Mouse (Mus musculus) heart, embryonic 16.5 days (tissue): ENCODE measurements at regions not wholly inside any gene's neighbourhood (a gene's known extent, or its start where the extent isn't known, plus 50 kb on each side); places are given as distances from the start of the nearest gene placed in this dataset.

Source experiments
- ATAC-seq: fragments of 200-750 bp; cut with Nextera tagmentation; replicated peaks from 2 replicates; pipeline ENCODE4 v1.8.0; 2017; ENCODE audit warnings: moderate number of reproducible peaks; ENCODE audit not compliant: insufficient read depth, low FRiP score; ENCODE audit errors: extremely low read depth
- H3K27ac ChIP-seq: fragments of 300-500 bp; sonication (generic); 2 replicates; pipeline ENCODE4 v1.5.1; 2014; ENCODE audit warnings: mild to moderate bottlenecking, low read length, control low read depth, moderate library complexity
- H3K27me3 ChIP-seq: fragments of 300-500 bp; sonication (generic); 2 replicates; pipeline ENCODE4 v1.6.1; 2014; ENCODE audit warnings: low read length, mixed read lengths; ENCODE audit not compliant: control insufficient read depth, insufficient read depth
- H3K36me3 ChIP-seq: fragments of 300-500 bp; sonication (generic); 2 replicates; pipeline ENCODE4 v1.6.1; 2014; ENCODE audit not compliant: control insufficient read depth, insufficient read depth
- H3K4me1 ChIP-seq: fragments of 300-500 bp; sonication (generic); 2 replicates; pipeline ENCODE4 v1.6.1; 2014; ENCODE audit warnings: low read length, mixed read lengths; ENCODE audit not compliant: control insufficient read depth, insufficient read depth
- H3K4me2 ChIP-seq: fragments of 300-500 bp; sonication (generic); 2 replicates; pipeline ENCODE4 v1.6.1; 2014; ENCODE audit warnings: low read depth, mild to moderate bottlenecking, control low read depth, low read length
- H3K4me3 ChIP-seq: fragments of 300-500 bp; sonication (generic); 2 replicates; pipeline ENCODE4 v1.5.1; 2014; ENCODE audit warnings: mild to moderate bottlenecking, control low read depth, low read length
- H3K9ac ChIP-seq: fragments of 300-500 bp; sonication (generic); 2 replicates; pipeline ENCODE4 v1.6.1; 2014; ENCODE audit warnings: low read length, control low read depth
- H3K9me3 ChIP-seq: fragments of 300-500 bp; sonication (generic); replicated peaks from 2 replicates; pipeline ENCODE4 v1.6.1; 2016; ENCODE audit warnings: low read length; ENCODE audit not compliant: control insufficient read depth
- WGBS: fragments of 180-500 bp; shearing (Covaris S2); extraction: QIAGEN DNeasy Blood & Tissue Kit; methylation state at CpG from one replicate; pipeline ENCODE4 v1.1.7; 2014; 5-methylcytosine and 5-hydroxymethylcytosine counted together

- Histone ChIP-seq H3K9ac (no peak overlapping the region), H3K4me2 (no peak overlapping the region), H3K4me1 (no peaks in the 10 kb centered on the region), H3K9me3 (no peaks in the 10 kb centered on the region), H3K36me3 (no peaks in the 10 kb centered on the region), H3K27ac (no peak overlapping the region), H3K27me3 (no peaks in the 10 kb centered on the region), H3K4me3 (no peak overlapping the region)
- 19% methylated on average over 7 of the region's 7 CpGs for WGBS
- no peak for ATAC-seq
Observed at GRCm38 (mm10) chr12:77756021-77756420, 438.0 kb upstream of the Gm6657 start.

GRCm38 (mm10) chr12:77760976-77761375 is 433.1 kb upstream of the Gm6657 start:
- no peak for ATAC-seq
- H3K4me1 ChIP-seq = no peaks in the 10 kb centered on the region
- no peaks in the 10 kb centered on the region for H3K27me3 ChIP-seq
- no peak overlapping the region for H3K27ac ChIP-seq
- no peak overlapping the region for H3K9ac ChIP-seq
- 60% methylated on average over 3 of the region's 3 CpGs for WGBS
- H3K9me3 ChIP-seq = no peaks in the 10 kb centered on the region
- H3K4me3 ChIP-seq = no peak overlapping the region
- no peak overlapping the region for H3K4me2 ChIP-seq
- no peaks in the 10 kb centered on the region for H3K36me3 ChIP-seq

GRCm38 (mm10) chr12:77776011-77776546 is 418.0 kb upstream of the Gm6657 start:
- H3K27ac ChIP-seq = no peak overlapping the region
- no peak overlapping the region for H3K9ac ChIP-seq
- H3K4me3 ChIP-seq = no peak overlapping the region
- no peaks in the 10 kb centered on the region for H3K27me3 ChIP-seq
- no peak for ATAC-seq
- H3K36me3 ChIP-seq = no peaks in the 10 kb centered on the region
- no peaks in the 10 kb centered on the region for H3K4me1 ChIP-seq
- WGBS = 79% methylated on average over 6 of the region's 6 CpGs
- no peak overlapping the region for H3K4me2 ChIP-seq
- no peaks in the 10 kb centered on the region for H3K9me3 ChIP-seq

- no peaks in the 10 kb centered on the region for H3K9me3 ChIP-seq
- H3K27ac ChIP-seq = no peak overlapping the region
- H3K27me3 ChIP-seq = no peaks in the 10 kb centered on the region
- no peaks in the 10 kb centered on the region for H3K36me3 ChIP-seq
- no peak overlapping the region for H3K4me2 ChIP-seq
- H3K9ac ChIP-seq = no peak overlapping the region
- no peak for ATAC-seq
- 72% methylated on average over 8 of the region's 8 CpGs for WGBS
- H3K4me1 ChIP-seq = no peaks in the 10 kb centered on the region
- H3K4me3 ChIP-seq = no peak overlapping the region
Observed at GRCm38 (mm10) chr12:77776755-77777154, 417.3 kb upstream of the Gm6657 start.

- peak overlapping the region; percentile 48 for H3K4me3 ChIP-seq
- no peaks in the 10 kb centered on the region for H3K27me3 ChIP-seq
- H3K9ac ChIP-seq = peak overlapping the region; percentile 58; the same call in 1 of the 2 replicates
- no peaks in the 10 kb centered on the region for H3K9me3 ChIP-seq
- no peak overlapping the region for H3K27ac ChIP-seq
- ATAC-seq = peak; percentile 63; the same call in 1 of the 2 replicates
- WGBS = 29% methylated on average over 20 of the region's 20 CpGs
- H3K4me1 ChIP-seq = no peaks in the 10 kb centered on the region
- H3K4me2 ChIP-seq = peak overlapping the region; percentile 62
- H3K36me3 ChIP-seq = no peaks in the 10 kb centered on the region
Observed at GRCm38 (mm10) chr12:77780885-77781698, 412.9 kb upstream of the Gm6657 start.

- Histone ChIP-seq H3K9me3 (no peaks in the 10 kb centered on the region), H3K9ac (no peak overlapping the region), H3K27ac (no peak overlapping the region), H3K4me1 (no peaks in the 10 kb centered on the region), H3K4me3 (no peak overlapping the region), H3K27me3 (no peaks in the 10 kb centered on the region), H3K36me3 (no peaks in the 10 kb centered on the region), H3K4me2 (no peak overlapping the region)
- 86% methylated on average over 9 of the region's 9 CpGs for WGBS
- no peak for ATAC-seq
Observed at GRCm38 (mm10) chr12:77783909-77784308, 410.1 kb upstream of the Gm6657 start.

- Histone ChIP-seq H3K9me3 (no peaks in the 10 kb centered on the region), H3K27ac (no peak overlapping the region), H3K4me1 (peaks cover 7% of the 10 kb centered on the region), H3K36me3 (no peaks in the 10 kb centered on the region), H3K9ac (no peak overlapping the region), H3K27me3 (no peaks in the 10 kb centered on the region), H3K4me3 (no peak overlapping the region), H3K4me2 (no peak overlapping the region)
- ATAC-seq = no peak
- 85% methylated on average over 6 of the region's 6 CpGs for WGBS
Observed at GRCm38 (mm10) chr12:77785647-77786046, 408.4 kb upstream of the Gm6657 start.

GRCm38 (mm10) chr12:77786678-77787077 is 407.4 kb upstream of the Gm6657 start:
- H3K27me3 ChIP-seq = no peaks in the 10 kb centered on the region
- 69% methylated on average over 4 of the region's 4 CpGs for WGBS
- H3K4me3 ChIP-seq = no peak overlapping the region
- no peak overlapping the region for H3K9ac ChIP-seq
- no peak overlapping the region for H3K27ac ChIP-seq
- no peaks in the 10 kb centered on the region for H3K9me3 ChIP-seq
- ATAC-seq = no peak
- H3K4me1 ChIP-seq = peaks cover 12% of the 10 kb centered on the region
- H3K36me3 ChIP-seq = no peaks in the 10 kb centered on the region
- no peak overlapping the region for H3K4me2 ChIP-seq

- no peaks in the 10 kb centered on the region for H3K27me3 ChIP-seq
- H3K27ac ChIP-seq = no peak overlapping the region
- no peak for ATAC-seq
- no peaks in the 10 kb centered on the region for H3K9me3 ChIP-seq
- peaks cover 12% of the 10 kb centered on the region for H3K4me1 ChIP-seq
- H3K4me3 ChIP-seq = no peak overlapping the region
- WGBS = 65% methylated on average over 2 of the region's 2 CpGs
- H3K36me3 ChIP-seq = no peaks in the 10 kb centered on the region
- no peak overlapping the region for H3K9ac ChIP-seq
- no peak overlapping the region for H3K4me2 ChIP-seq
Observed at GRCm38 (mm10) chr12:77788273-77788672, 405.8 kb upstream of the Gm6657 start.
